Mouse (Mus musculus): ENCODE measurements around the gene Sult5a1. TPM values are rescaled to one million over a fixed set of nuclear protein-coding genes. Genes with fewer than 3 reads are reported as not detected.

Gene Sult5a1
- polyA plus RNA-seq, 1 experiment from 2014 or later = 6.6 TPM

DNA sequence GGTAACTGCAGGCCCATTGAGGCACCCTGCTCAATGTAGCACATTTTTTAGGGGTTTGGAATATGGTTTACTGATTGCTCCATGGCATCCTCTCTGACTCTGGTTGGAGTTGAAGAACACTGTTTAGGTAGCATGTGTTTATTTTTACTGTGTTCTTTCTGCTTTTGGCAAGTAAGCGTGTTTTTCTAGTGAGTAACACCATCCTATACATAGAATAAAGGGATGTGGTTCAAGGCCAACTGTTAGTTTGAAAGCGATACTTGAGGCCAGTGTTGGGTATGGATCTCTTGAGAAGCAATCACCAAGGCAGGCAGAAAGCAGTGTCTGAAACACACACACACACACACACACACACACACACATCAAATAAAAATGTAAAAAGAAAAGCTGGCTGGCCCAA is 29.9 kb upstream of the Sult5a1 start:
- Histone ChIP-seq H3K4me2 (no peak overlapping the region), H3K9me3 (replicated peaks; ENCODE audit: control insufficient read depth, low read length) (no peaks in the 10 kb centered on the region), H3K4me3 (ENCODE audit: low read depth, low read length) (no peak overlapping the region), H3K27ac (ENCODE audit: low read depth, low read length) (no peak overlapping the region), H3K4me1 (ENCODE audit: control insufficient read depth, insufficient read depth, low read length) (peaks cover 10% of the 10 kb centered on the region; the same call in 1 of the 2 replicates), H3K36me3 (ENCODE audit: control insufficient read depth, insufficient read depth, low read length) (no peaks in the 10 kb centered on the region), H3K27me3 (ENCODE audit: control insufficient read depth, insufficient read depth, low read length) (no peaks in the 10 kb centered on the region), H3K9ac (ENCODE audit: low read depth, low read length) (no peak overlapping the region)
- 80% methylated on average over 2 of the region's 2 CpGs for WGBS (ENCODE audit: insufficient replicate concordance)
- ATAC-seq (replicated peaks; ENCODE audit: insufficient number of reproducible peaks, low FRiP score, low TSS enrichment) = no peak

DNA sequence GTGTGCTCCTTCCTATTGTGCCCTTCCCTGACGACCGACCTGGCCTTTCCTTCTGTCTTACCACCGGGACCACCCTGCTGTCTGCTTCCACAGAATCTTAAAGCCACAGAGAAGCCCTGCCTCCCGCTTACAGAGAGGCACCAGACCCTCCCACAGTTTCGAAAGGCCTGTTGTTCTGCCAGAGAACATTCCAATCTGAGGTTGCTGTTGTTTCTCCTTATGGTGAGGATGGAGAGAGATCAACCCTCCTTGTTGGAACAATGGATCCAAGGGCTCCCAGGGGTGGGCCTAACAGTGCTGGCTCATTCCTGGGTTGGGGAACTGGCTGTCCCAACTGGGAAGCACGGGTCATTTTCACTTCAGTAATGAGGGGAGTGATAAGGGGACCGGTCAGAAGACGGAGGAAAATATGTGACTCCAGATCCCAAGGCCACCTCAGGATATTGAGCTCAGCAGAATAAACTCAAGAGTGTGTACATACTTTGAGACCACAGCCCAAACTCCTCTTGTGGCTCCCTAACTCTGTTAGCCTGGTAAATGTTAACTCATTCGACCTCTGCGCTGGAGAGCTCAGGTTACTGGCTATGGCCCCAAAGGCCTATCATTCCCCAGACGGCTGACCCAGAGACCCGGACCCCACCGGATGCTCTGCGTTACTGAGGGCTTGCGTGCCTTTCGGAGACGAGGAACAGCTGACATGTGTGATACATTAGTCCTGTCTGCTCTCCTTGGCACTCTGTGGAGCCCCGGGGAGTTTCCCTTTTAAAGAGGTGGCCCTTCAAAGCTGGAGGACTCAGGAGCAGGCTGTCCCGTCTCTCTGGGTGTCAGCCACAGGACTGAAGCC is 27.7 kb upstream of the Sult5a1 start, which contains the start of gene Dpep1:
Gene Dpep1, plus strand, starts transcription at position 677 of the 844 bp plus-strand sequence.
- H3K27ac ChIP-seq (ENCODE audit: low read depth, low read length) = no peak within 1 kb of the TSS; the same call in 1 of the 2 replicates
- 0 out of 2 replicates have a peak within 1 kb of the TSS, but pooled peaks have one; percentile 22 for H3K9ac ChIP-seq (ENCODE audit: low read depth, low read length)
- H3K4me3 ChIP-seq (ENCODE audit: low read depth, low read length) = no peak within 1 kb of the TSS
- no peaks in the 10 kb centered on the region for H3K27me3 ChIP-seq (ENCODE audit: control insufficient read depth, insufficient read depth, low read length)
- 29% methylated on average over 19 of the region's 19 CpGs for WGBS (ENCODE audit: insufficient replicate concordance)
- peaks cover 10% of the 10 kb centered on the region; the same call in 1 of the 2 replicates for H3K4me1 ChIP-seq (ENCODE audit: control insufficient read depth, insufficient read depth, low read length)
- no peak for ATAC-seq (replicated peaks; ENCODE audit: insufficient number of reproducible peaks, low FRiP score, low TSS enrichment)
- no peak within 1 kb of the TSS for H3K4me2 ChIP-seq
- H3K36me3 ChIP-seq (ENCODE audit: control insufficient read depth, insufficient read depth, low read length) = no peaks in the 10 kb centered on the region
- H3K9me3 ChIP-seq (replicated peaks; ENCODE audit: control insufficient read depth, low read length) = no peaks in the 10 kb centered on the region

GRCm38 (mm10) chr8:123181391-123181790 is 23.3 kb upstream of the Sult5a1 start:
- H3K4me2 ChIP-seq = no peak overlapping the region
- ATAC-seq (replicated peaks; ENCODE audit: insufficient number of reproducible peaks, low FRiP score, low TSS enrichment) = no peak
- no peak overlapping the region for H3K4me3 ChIP-seq (ENCODE audit: low read depth, low read length)
- no peak overlapping the region for H3K9ac ChIP-seq (ENCODE audit: low read depth, low read length)
- WGBS (ENCODE audit: insufficient replicate concordance) = 55% methylated on average over 3 of the region's 3 CpGs
- H3K36me3 ChIP-seq (ENCODE audit: control insufficient read depth, insufficient read depth, low read length) = no peaks in the 10 kb centered on the region
- H3K27ac ChIP-seq (ENCODE audit: low read depth, low read length) = no peak overlapping the region
- H3K9me3 ChIP-seq (replicated peaks; ENCODE audit: control insufficient read depth, low read length) = peaks cover 3% of the 10 kb centered on the region; the same call in 1 of the 2 replicates
- peaks cover 10% of the 10 kb centered on the region; the same call in 1 of the 2 replicates for H3K4me1 ChIP-seq (ENCODE audit: control insufficient read depth, insufficient read depth, low read length)
- H3K27me3 ChIP-seq (ENCODE audit: control insufficient read depth, insufficient read depth, low read length) = no peaks in the 10 kb centered on the region

DNA sequence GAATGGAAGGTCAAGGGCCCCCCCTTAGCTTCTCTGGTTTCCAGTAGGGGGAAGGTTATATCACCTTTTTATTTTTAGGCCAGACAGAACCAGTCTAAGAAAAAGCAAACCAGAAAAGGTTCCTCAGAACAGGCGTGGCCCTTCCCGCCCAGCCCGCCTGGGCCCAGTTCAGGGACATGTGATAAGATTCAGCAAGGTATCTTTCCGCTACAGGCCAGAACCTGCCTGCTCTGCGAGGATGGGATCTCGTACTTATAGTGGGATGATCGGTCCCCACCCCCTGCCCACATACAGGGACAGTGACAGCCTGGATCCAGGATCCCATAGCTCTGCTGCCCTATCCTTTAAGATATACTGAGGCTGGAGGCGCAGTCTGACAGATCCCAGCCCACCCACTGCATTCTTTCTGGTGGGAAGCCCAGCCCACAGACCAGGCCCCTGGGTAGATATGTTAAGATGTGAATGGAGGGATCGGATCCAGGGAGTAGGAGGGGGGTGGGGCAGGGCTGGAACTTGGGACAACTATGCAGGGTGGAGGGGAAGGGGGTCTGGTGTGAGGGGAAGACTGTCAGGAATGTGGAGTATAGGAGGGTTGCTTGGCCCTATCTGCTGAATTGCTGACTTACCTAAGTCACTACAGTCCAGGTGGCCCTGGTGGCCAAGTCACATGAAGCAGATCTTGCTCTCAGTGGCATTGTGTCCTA is 1.9 kb downstream of the Sult5a1 start:
- H3K4me2 ChIP-seq = peak overlapping the region; percentile 14; the same call in 1 of the 2 replicates

DNA sequence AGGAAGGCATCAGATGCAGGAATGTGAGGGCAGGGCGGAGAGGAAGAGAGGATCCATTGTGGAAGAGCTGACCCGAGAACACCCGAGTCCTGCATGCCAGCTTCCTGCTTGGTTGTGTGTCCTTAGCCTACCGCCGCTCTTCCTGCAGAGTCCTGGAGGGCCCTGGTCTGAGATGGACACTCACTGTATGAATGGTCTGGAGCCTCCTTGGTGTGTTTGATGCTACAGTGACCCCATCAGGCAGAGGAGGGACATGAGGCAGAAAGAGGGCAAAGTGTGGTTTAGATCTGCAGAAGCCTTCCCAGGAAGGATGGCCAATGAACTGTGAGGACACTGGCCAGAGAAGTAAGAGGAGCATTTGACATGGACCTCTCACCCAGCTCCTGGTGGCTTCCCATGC is 2.9 kb downstream of the Sult5a1 start:
- 54% methylated on average over 5 of the region's 5 CpGs for WGBS (ENCODE audit: insufficient replicate concordance)

More for the DNA sequence above, 1.9 kb downstream of the Sult5a1 start:
- Histone ChIP-seq H3K9me3 (replicated peaks; ENCODE audit: control insufficient read depth, low read length) (no peaks in the 10 kb centered on the region), H3K4me3 (ENCODE audit: low read depth, low read length) (no peak overlapping the region), H3K36me3 (ENCODE audit: control insufficient read depth, insufficient read depth, low read length) (no peaks in the 10 kb centered on the region), H3K4me1 (ENCODE audit: control insufficient read depth, insufficient read depth, low read length) (peaks cover 23% of the 10 kb centered on the region), H3K9ac (ENCODE audit: low read depth, low read length) (no peak overlapping the region), H3K27ac (ENCODE audit: low read depth, low read length) (no peak overlapping the region), H3K27me3 (ENCODE audit: control insufficient read depth, insufficient read depth, low read length) (no peaks in the 10 kb centered on the region)
- peak; percentile 36; the same call in 1 of the 2 replicates for ATAC-seq (replicated peaks; ENCODE audit: insufficient number of reproducible peaks, low FRiP score, low TSS enrichment)
- 45% methylated on average over 9 of the region's 9 CpGs for WGBS (ENCODE audit: insufficient replicate concordance)

DNA sequence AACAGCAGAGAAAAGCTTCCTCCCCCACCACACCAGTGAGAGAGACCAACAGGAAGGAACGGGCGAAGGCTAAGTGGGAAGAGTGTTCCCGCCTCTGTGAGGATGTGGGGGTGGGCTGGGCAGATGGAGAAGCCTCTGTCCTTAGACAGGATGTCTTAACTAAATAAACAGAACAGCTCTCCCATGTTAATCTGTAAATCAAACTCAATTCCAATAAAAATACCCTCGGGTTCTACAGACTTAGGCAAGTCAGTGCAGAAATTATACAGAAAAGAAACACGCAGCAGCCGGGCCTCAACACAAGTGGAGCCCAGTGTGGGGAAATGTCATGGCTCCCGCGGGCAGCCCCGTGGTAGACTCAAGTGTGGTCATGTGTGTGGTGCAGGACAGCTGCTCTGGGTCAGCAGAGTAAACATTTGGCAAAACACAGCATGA is 7.4 kb downstream of the Sult5a1 start:
- H3K4me1 ChIP-seq (ENCODE audit: control insufficient read depth, insufficient read depth, low read length) = peaks cover 3% of the 10 kb centered on the region; the same call in 1 of the 2 replicates
- no peak overlapping the region for H3K4me2 ChIP-seq
- H3K36me3 ChIP-seq (ENCODE audit: control insufficient read depth, insufficient read depth, low read length) = no peaks in the 10 kb centered on the region
- no peak overlapping the region for H3K4me3 ChIP-seq (ENCODE audit: low read depth, low read length)
- no peaks in the 10 kb centered on the region for H3K9me3 ChIP-seq (replicated peaks; ENCODE audit: control insufficient read depth, low read length)
- 58% methylated on average over 9 of the region's 9 CpGs for WGBS (ENCODE audit: insufficient replicate concordance)
- H3K9ac ChIP-seq (ENCODE audit: low read depth, low read length) = no peak overlapping the region
- no peaks in the 10 kb centered on the region for H3K27me3 ChIP-seq (ENCODE audit: control insufficient read depth, insufficient read depth, low read length)
- no peak for ATAC-seq (replicated peaks; ENCODE audit: insufficient number of reproducible peaks, low FRiP score, low TSS enrichment)
- H3K27ac ChIP-seq (ENCODE audit: low read depth, low read length) = no peak overlapping the region

More for the DNA sequence above, 2.9 kb downstream of the Sult5a1 start:
- Histone ChIP-seq H3K4me2 (no peak overlapping the region), H3K36me3 (ENCODE audit: control insufficient read depth, insufficient read depth, low read length) (no peaks in the 10 kb centered on the region), H3K4me3 (ENCODE audit: low read depth, low read length) (no peak overlapping the region), H3K27ac (ENCODE audit: low read depth, low read length) (no peak overlapping the region), H3K27me3 (ENCODE audit: control insufficient read depth, insufficient read depth, low read length) (no peaks in the 10 kb centered on the region), H3K4me1 (ENCODE audit: control insufficient read depth, insufficient read depth, low read length) (peaks cover 25% of the 10 kb centered on the region), H3K9ac (ENCODE audit: low read depth, low read length) (no peak overlapping the region), H3K9me3 (replicated peaks; ENCODE audit: control insufficient read depth, low read length) (no peaks in the 10 kb centered on the region)
- ATAC-seq (replicated peaks; ENCODE audit: insufficient number of reproducible peaks, low FRiP score, low TSS enrichment) = no peak

GRCm38 (mm10) chr8:123146390-123146789 is 11.7 kb downstream of the Sult5a1 start:
- 79% methylated on average over 7 of the region's 7 CpGs for WGBS (ENCODE audit: insufficient replicate concordance)
- 0 out of 2 replicates have a peak, but pooled peaks cover 3% of the 10 kb centered on the region for H3K4me1 ChIP-seq (ENCODE audit: control insufficient read depth, insufficient read depth, low read length)

GRCm38 (mm10) chr8:123145279-123145678 is 12.8 kb downstream of the Sult5a1 start:
- H3K9me3 ChIP-seq (replicated peaks; ENCODE audit: control insufficient read depth, low read length) = no peaks in the 10 kb centered on the region
- no peak overlapping the region for H3K4me2 ChIP-seq
- H3K9ac ChIP-seq (ENCODE audit: low read depth, low read length) = no peak overlapping the region
- H3K36me3 ChIP-seq (ENCODE audit: control insufficient read depth, insufficient read depth, low read length) = no peaks in the 10 kb centered on the region
- ATAC-seq (replicated peaks; ENCODE audit: insufficient number of reproducible peaks, low FRiP score, low TSS enrichment) = no peak
- no peak overlapping the region for H3K27ac ChIP-seq (ENCODE audit: low read depth, low read length)
- no peaks in the 10 kb centered on the region for H3K4me1 ChIP-seq (ENCODE audit: control insufficient read depth, insufficient read depth, low read length)
- H3K4me3 ChIP-seq (ENCODE audit: low read depth, low read length) = no peak overlapping the region
- WGBS (ENCODE audit: insufficient replicate concordance) = 56% methylated on average over 6 of the region's 6 CpGs
- H3K27me3 ChIP-seq (ENCODE audit: control insufficient read depth, insufficient read depth, low read length) = no peaks in the 10 kb centered on the region

More at GRCm38 (mm10) chr8:123146390-123146789, 11.7 kb downstream of the Sult5a1 start:
- no peak overlapping the region for H3K4me2 ChIP-seq
- no peaks in the 10 kb centered on the region for H3K27me3 ChIP-seq (ENCODE audit: control insufficient read depth, insufficient read depth, low read length)
- H3K9me3 ChIP-seq (replicated peaks; ENCODE audit: control insufficient read depth, low read length) = no peaks in the 10 kb centered on the region
- no peak overlapping the region for H3K4me3 ChIP-seq (ENCODE audit: low read depth, low read length)
- no peak overlapping the region for H3K9ac ChIP-seq (ENCODE audit: low read depth, low read length)
- no peak overlapping the region for H3K27ac ChIP-seq (ENCODE audit: low read depth, low read length)
- no peaks in the 10 kb centered on the region for H3K36me3 ChIP-seq (ENCODE audit: control insufficient read depth, insufficient read depth, low read length)
- ATAC-seq (replicated peaks; ENCODE audit: insufficient number of reproducible peaks, low FRiP score, low TSS enrichment) = no peak

All from heart, embryonic 11.5 days (tissue).